Mouse (Mus musculus) liver, embryonic 15.5 days (tissue): ENCODE data around the gene Synpr. TPM values are rescaled to one million over a fixed set of nuclear protein-coding genes. Genes with fewer than 3 reads are reported as not detected.

Experiments
- ATAC-seq: fragments of 200-750 bp; cut with Nextera tagmentation; 2 replicates; pipeline ENCODE4 v1.8.0; 2017; ENCODE audit warnings: moderate number of reproducible peaks, mild to moderate bottlenecking, moderate library complexity; ENCODE audit not compliant: insufficient read depth
- H3K27ac ChIP-seq: fragments of 300-500 bp; sonication (generic); replicated peaks from 2 replicates; pipeline ENCODE4 v1.5.1; 2015; ENCODE audit warnings: mild to moderate bottlenecking, inconsistent platforms
- H3K27me3 ChIP-seq: fragments of 300-500 bp; sonication (generic); 2 replicates; pipeline ENCODE4 v1.6.1; 2015; ENCODE audit warnings: mild to moderate bottlenecking, inconsistent platforms
- H3K36me3 ChIP-seq: fragments of 300-500 bp; sonication (generic); replicated peaks from 2 replicates; pipeline ENCODE4 v1.6.1; 2015; ENCODE audit warnings: moderate library complexity, mild to moderate bottlenecking, inconsistent platforms
- H3K4me1 ChIP-seq: fragments of 300-500 bp; sonication (generic); replicated peaks from 2 replicates; pipeline ENCODE4 v1.6.1; 2015; ENCODE audit warnings: inconsistent platforms
- H3K4me2 ChIP-seq: fragments of 300-500 bp; sonication (generic); 2 replicates; pipeline ENCODE4 v1.6.1; 2015; ENCODE audit warnings: moderate library complexity, mild to moderate bottlenecking, inconsistent platforms
- H3K4me3 ChIP-seq: fragments of 300-500 bp; sonication (generic); replicated peaks from 2 replicates; pipeline ENCODE4 v1.5.1; 2015; ENCODE audit warnings: mild to moderate bottlenecking, inconsistent platforms
- H3K9ac ChIP-seq: fragments of 300-500 bp; sonication (generic); 2 replicates; pipeline ENCODE4 v1.6.1; 2015; ENCODE audit warnings: moderate library complexity, mild to moderate bottlenecking, inconsistent platforms
- H3K9me3 ChIP-seq: fragments of 300-500 bp; sonication (generic); replicated peaks from 2 replicates; pipeline ENCODE4 v1.6.1; 2016; ENCODE audit warnings: inconsistent platforms
- WGBS: fragments of 180-500 bp; shearing (Covaris S2); methylation state at CpG from one replicate; pipeline ENCODE4 v1.1.7; 2015; ENCODE audit warnings: mixed read lengths; ENCODE audit not compliant: insufficient replicate concordance; 5-methylcytosine and 5-hydroxymethylcytosine counted together
- polyA plus RNA-seq: library from polyadenylated mRNA; unstranded; fragments of >200 nt; fragmentation: Nextera tagmentation; extraction: Ambion mirVana; gene quantifications from 2 replicates; pipeline ENCODE4 v1.2.1, GENCODE M21; 2015

Gene Synpr
- polyA plus RNA-seq, 1 experiment from 2014 or later: 0.05 TPM

DNA sequence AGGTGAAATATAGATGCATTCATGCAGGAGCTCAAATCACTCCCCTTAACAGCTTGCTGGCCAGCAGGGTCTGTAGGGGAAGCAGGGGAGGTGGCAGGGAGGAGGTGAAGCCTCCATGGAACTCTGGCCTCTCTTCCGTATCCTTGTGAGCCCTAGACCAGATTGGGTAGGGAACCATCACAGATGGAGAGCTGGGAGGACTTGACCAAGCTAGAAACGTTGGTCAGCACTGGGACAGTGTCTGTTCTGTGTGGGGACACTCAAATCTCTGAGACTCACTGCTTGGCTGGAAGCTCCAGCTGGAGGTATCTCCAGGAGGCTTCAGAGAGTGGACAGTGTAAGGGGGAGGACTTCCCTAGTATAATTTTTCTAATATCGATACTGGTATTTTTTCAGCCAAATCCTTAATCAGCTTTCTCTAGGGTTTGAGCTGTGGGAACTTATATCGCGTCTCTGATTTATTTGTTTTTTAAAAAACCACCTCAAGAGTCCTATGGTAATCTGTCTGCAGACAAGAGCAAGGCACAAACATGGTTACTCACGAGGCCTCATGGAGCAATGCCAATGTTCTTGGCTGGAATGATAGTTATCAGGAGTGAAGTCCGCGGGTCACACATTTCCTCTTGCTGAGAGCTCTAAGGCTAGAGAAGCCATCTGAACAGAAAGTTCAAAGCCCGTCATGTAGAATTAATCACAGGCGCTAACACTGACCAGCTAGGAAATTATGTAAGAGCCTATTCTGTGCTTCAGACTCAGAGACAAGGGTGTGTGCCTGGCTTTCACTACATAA is 956 bp downstream of the Synpr start:
- Histone ChIP-seq H3K4me1 (no peaks in the 10 kb centered on the region), H3K9me3 (no peaks in the 10 kb centered on the region), H3K4me2 (no peak overlapping the region), H3K27ac (no peak overlapping the region), H3K4me3 (no peak overlapping the region), H3K27me3 (peaks cover 6% of the 10 kb centered on the region; the same call in 1 of the 2 replicates), H3K9ac (no peak overlapping the region), H3K36me3 (no peaks in the 10 kb centered on the region)
- 51% methylated on average over 10 of the region's 10 CpGs for WGBS
- ATAC-seq: no peak

DNA sequence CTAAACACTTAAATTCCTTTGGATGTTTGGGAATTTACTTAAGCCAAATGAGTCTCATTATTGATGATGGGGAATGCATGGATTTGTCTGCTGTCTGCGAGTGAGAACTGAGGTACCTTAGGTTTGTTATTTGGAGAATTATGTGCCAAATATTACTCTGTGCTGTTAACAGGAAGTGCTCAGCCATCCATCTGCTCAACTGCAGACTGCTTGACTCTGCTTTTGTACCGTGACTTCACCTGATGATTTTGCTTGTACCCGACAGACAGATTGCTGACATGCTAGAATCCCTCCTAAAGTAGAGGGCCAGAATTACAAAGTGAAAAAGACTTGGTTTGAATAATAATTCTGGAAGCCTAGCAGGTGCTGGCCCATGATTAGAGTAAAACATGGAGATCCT is 9.6 kb downstream of the Synpr start:
- H3K4me2 ChIP-seq: no peak overlapping the region
- H3K36me3 ChIP-seq: no peaks in the 10 kb centered on the region
- no peaks in the 10 kb centered on the region for H3K4me1 ChIP-seq
- no peak for ATAC-seq
- 60% methylated on average over 3 of the region's 3 CpGs for WGBS
- H3K9me3 ChIP-seq: no peaks in the 10 kb centered on the region
- H3K27me3 ChIP-seq: no peaks in the 10 kb centered on the region
- H3K4me3 ChIP-seq: no peak overlapping the region
- H3K9ac ChIP-seq: no peak overlapping the region
- no peak overlapping the region for H3K27ac ChIP-seq

DNA sequence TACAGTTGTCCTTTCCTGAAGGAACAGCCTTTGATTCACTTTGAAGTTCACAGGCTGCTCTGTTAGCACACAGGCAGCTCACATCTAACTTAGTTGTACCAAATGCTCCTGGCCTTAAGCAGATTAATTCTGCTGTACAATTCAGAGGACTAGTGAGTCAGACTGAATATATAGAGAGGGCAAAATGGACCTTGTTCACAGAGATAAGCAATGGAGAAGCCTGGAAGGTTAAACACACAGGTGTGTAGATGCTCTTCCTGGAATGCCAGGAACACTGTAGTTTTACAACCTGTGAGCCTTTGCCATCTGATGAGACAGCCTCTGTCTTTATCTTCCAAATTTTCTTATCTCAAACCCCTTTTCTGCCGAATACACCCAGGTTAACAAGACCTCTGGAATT is 29.7 kb downstream of the Synpr start:
- no peak overlapping the region for H3K9ac ChIP-seq
- ATAC-seq: no peak
- H3K9me3 ChIP-seq: no peaks in the 10 kb centered on the region
- no peaks in the 10 kb centered on the region for H3K36me3 ChIP-seq
- H3K27ac ChIP-seq: no peak overlapping the region
- no peaks in the 10 kb centered on the region for H3K4me1 ChIP-seq
- no peak overlapping the region for H3K4me3 ChIP-seq
- no peak overlapping the region for H3K4me2 ChIP-seq
- 45% methylated on average over 1 of the region's 1 CpGs for WGBS
- H3K27me3 ChIP-seq: no peaks in the 10 kb centered on the region

DNA sequence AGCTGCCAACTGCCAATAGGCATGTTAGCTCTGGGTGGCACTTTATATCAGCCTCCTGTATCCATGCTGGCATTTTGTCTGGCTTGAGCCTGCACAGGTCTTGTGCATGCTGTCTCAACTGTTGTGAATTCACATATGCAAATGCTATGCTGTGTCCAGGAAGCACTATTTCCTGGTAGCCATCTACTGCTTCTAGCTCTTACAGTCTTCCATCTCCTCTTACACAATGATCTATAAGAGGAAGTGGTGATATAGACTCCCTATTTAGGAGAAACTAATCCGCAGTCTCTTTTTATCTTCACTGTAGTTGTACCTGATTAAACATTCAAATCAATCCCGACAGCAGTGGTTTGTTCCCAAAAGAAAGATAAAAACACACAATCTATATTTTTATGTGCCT is 43.9 kb downstream of the Synpr start:
- no peak overlapping the region for H3K27ac ChIP-seq
- no peak overlapping the region for H3K9ac ChIP-seq
- ATAC-seq: no peak
- whole genome bisulfite sequencing: 33% methylated on average over 2 of the region's 2 CpGs
- no peaks in the 10 kb centered on the region for H3K9me3 ChIP-seq
- H3K4me2 ChIP-seq: no peak overlapping the region
- no peaks in the 10 kb centered on the region for H3K27me3 ChIP-seq
- H3K4me1 ChIP-seq: no peaks in the 10 kb centered on the region
- no peaks in the 10 kb centered on the region for H3K36me3 ChIP-seq
- no peak overlapping the region for H3K4me3 ChIP-seq

DNA sequence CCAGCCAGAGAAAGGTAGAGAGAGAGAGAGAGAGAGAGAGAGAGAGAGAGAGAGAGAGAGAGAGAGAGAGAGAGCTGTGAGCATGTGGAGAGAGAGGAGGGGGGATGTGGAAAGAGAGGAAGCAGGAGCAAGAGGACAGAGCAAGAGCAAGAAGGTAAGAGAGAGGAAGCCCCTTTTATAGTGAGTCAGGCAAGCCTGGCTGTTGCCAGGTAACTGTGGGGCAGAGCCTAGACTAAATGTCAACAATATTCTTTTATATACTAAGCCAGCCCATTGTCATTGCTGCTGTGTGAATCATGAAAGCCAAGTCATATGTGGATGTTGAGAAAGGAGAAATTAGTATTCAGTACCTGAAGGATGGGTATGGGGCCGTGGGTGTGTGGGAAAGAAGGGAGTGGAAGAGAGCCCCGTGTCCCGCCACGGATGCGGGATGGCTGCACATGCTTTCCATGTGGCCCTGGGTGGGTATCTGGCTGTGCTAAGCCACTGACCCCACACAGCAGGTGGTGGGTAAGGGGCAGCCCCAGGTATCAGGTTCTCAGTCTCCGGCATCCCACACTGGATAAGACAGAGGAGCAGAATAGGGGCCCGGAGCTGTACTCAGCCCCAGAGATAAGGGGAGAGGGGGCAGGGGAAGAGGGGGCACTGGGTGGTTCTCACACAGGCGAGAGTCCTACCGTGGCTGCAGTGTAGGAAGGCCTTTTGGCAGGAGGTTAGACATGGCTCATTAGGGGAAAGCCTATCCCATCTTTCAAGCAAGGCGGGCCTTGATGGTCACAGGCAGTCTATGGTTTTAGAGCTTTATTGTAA is 48.1 kb downstream of the Synpr start:
- H3K27ac ChIP-seq: no peak overlapping the region
- no peaks in the 10 kb centered on the region for H3K9me3 ChIP-seq
- ATAC-seq: no peak
- H3K4me2 ChIP-seq: no peak overlapping the region
- 61% methylated on average over 10 of the region's 10 CpGs for WGBS
- H3K4me3 ChIP-seq: no peak overlapping the region
- no peak overlapping the region for H3K9ac ChIP-seq
- no peaks in the 10 kb centered on the region for H3K36me3 ChIP-seq
- no peaks in the 10 kb centered on the region for H3K4me1 ChIP-seq
- no peaks in the 10 kb centered on the region for H3K27me3 ChIP-seq

GRCm38 (mm10) chr14:13333372-13333771 is 48.8 kb downstream of the Synpr start:
- H3K27ac ChIP-seq: no peak overlapping the region
- H3K27me3 ChIP-seq: no peaks in the 10 kb centered on the region
- no peaks in the 10 kb centered on the region for H3K36me3 ChIP-seq
- H3K9me3 ChIP-seq: no peaks in the 10 kb centered on the region
- no peaks in the 10 kb centered on the region for H3K4me1 ChIP-seq
- WGBS: 56% methylated on average over 5 of the region's 5 CpGs
- no peak overlapping the region for H3K4me2 ChIP-seq
- H3K9ac ChIP-seq: no peak overlapping the region
- ATAC-seq: no peak
- H3K4me3 ChIP-seq: no peak overlapping the region

DNA sequence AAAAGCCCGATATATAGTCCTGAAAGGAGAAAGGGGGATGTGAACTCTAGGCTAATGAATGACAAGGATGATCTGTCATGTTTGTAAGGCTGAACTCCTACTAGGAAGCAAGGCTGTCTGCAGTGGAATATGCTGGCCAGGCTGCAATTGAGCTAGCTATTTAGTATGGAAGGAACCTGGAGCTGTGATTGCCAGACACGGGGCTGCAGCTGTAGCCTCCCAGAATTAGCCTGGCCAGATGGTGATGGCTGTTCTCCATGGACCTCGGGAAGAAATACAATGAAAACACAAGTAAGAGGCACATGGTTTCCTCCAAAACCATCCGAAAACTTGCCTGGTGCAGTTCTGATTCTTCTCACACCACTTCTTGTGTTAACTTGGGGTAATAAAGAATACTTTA is 51.6 kb downstream of the Synpr start:
- H3K27me3 ChIP-seq: no peaks in the 10 kb centered on the region
- no peaks in the 10 kb centered on the region for H3K4me1 ChIP-seq
- no peaks in the 10 kb centered on the region for H3K9me3 ChIP-seq
- no peak overlapping the region for H3K4me2 ChIP-seq
- H3K4me3 ChIP-seq: no peak overlapping the region
- ATAC-seq: no peak
- H3K36me3 ChIP-seq: no peaks in the 10 kb centered on the region
- no peak overlapping the region for H3K27ac ChIP-seq
- H3K9ac ChIP-seq: no peak overlapping the region
- WGBS: 48% methylated on average over 4 of the region's 4 CpGs

DNA sequence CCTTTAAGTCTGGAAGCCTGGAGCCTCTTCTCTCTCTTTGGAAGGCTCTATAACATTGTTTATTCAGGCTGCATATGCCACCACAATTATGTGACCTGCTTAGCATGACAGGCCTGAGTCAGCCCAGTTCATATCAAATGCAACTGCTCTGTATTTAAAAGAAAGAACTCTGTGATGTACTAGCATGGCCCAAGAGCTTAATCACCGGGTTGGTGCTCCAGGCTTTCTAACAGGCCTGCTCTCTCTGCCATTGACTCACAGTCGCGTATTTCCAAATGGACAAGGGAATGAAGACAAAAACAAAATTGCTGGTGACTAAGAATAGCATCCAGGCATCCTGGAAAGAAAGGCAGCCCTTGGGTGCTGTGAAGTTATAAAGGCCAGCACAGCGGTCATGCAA is 56.1 kb downstream of the Synpr start:
- H3K4me1 ChIP-seq: no peaks in the 10 kb centered on the region
- no peak for ATAC-seq
- no peaks in the 10 kb centered on the region for H3K36me3 ChIP-seq
- no peaks in the 10 kb centered on the region for H3K27me3 ChIP-seq
- H3K27ac ChIP-seq: no peak overlapping the region
- no peak overlapping the region for H3K4me2 ChIP-seq
- no peak overlapping the region for H3K4me3 ChIP-seq
- no peak overlapping the region for H3K9ac ChIP-seq
- H3K9me3 ChIP-seq: no peaks in the 10 kb centered on the region
- 71% methylated on average over 4 of the region's 4 CpGs for whole genome bisulfite sequencing

DNA sequence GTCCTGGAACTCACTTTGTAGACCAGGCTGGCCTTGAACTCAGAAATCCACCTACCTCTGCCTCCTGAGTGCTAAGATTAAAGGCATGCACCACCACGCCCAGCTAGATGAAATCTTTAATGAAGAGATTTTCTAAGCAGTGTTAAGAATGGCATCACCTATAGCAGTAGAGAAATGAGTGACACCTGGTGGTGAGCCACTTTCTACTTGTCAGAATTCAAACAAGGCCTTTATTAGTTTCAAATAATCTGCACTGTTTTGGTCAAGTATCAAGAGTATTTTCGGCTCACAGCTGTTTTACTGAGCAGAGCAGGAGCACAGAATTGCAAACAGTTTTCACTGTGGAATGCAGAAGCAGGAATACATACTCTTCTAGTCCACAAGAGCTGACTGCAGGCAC is 59.7 kb downstream of the Synpr start:
- Histone ChIP-seq H3K27me3 (no peaks in the 10 kb centered on the region), H3K4me3 (no peak overlapping the region), H3K27ac (no peak overlapping the region), H3K4me1 (no peaks in the 10 kb centered on the region), H3K9me3 (no peaks in the 10 kb centered on the region), H3K9ac (no peak overlapping the region), H3K4me2 (no peak overlapping the region), H3K36me3 (no peaks in the 10 kb centered on the region)
- no peak for ATAC-seq
- WGBS: 50% methylated on average over 2 of the region's 2 CpGs

DNA sequence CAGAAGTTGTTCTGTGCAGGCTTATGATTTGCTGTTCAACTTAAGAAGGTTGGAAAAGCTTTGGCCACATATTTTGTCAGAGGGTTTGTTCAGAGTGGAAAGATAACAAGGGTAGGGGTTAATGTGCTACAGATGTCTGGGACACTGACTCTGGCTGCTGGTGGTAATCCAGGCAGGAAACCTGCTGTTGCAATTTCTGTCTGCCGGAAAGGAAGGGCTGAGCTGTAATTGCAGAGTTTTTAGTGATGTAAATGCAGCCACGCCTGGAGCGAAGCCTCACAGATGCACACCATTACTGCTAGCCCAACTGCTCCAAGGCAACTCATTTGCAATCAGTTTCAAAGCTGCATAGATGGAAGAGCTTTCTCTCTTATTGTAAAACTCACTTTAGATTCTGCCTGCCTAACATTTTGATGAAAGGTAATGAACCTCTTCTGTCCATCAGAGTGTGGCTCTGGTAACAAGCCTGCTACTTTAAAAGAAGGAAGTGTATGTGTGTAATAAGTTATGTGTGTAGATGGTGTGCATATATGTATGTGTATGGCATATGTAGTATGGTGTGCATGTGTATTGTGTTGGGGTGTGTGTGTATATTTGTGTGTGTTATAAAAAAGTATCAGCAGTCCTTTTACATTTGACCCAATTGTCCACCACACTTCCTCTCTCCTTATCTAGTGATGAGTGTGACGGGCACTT is 64.7 kb downstream of the Synpr start:
- H3K9ac ChIP-seq: no peak overlapping the region
- no peaks in the 10 kb centered on the region for H3K4me1 ChIP-seq
- WGBS: 28% methylated on average over 4 of the region's 4 CpGs
- H3K27me3 ChIP-seq: no peaks in the 10 kb centered on the region
- H3K9me3 ChIP-seq: no peaks in the 10 kb centered on the region
- no peaks in the 10 kb centered on the region for H3K36me3 ChIP-seq
- no peak for ATAC-seq
- no peak overlapping the region for H3K4me2 ChIP-seq
- H3K4me3 ChIP-seq: no peak overlapping the region
- H3K27ac ChIP-seq: no peak overlapping the region

DNA sequence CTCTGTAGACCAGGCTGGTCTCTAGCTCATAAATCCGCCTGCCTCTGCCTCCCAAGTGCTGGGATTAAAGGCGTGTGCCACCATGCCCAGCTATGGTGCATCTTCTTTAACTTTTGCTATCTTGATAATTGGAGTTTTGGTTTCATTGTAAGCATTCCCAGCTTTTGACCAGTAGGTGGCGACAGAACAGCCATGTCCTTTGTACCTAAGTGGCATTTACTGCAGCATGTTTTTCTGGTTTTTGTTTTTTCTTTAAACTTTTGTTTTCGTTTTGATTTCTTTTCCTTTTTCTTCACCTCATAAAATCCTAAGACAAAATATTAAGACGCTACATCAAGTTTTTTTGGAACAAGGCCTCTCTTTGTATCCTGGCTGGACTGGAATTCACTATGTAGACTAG is 69.6 kb downstream of the Synpr start:
- Histone ChIP-seq H3K36me3 (no peaks in the 10 kb centered on the region), H3K4me3 (no peak overlapping the region), H3K9me3 (no peaks in the 10 kb centered on the region), H3K27ac (no peak overlapping the region), H3K9ac (no peak overlapping the region), H3K4me2 (no peak overlapping the region), H3K4me1 (no peaks in the 10 kb centered on the region), H3K27me3 (no peaks in the 10 kb centered on the region)
- no peak for ATAC-seq
- WGBS: 15% methylated on average over 5 of the region's 5 CpGs
